ENCODE assay signal across 9 mouse cellular contexts in genomic region chr5:97935140-97936129, GRCm38 (mm10).
DNase-seq lines count a peak whose midpoint lies in the region; ATAC-seq lines count a peak whose summit lies in the region.
"Had no signal": no experiment of that assay in that cellular context is flagged by ENCODE, and none has a peak within 500 bp of the region (broad histone marks: within the 10 kb centered on the region; RNA-seq: fewer than 3 reads in every experiment).

No protein-coding gene starts in this region.

- H3K27me3 ChIP-seq in embryonic facial prominence, embryonic 11.5 days (ENCODE audit: control insufficient read depth, insufficient read depth, low read length): no peaks in the 10 kb centered on the region
- peaks cover 5% of the 10 kb centered on the region; the same call in 1 of the 2 replicates for H3K27me3 ChIP-seq in hindbrain, embryonic 12.5 days

- H3K27ac ChIP-seq in embryonic facial prominence, embryonic 11.5 days (replicated peaks; ENCODE audit: low read depth, low read length): no peak overlapping the region
- no peak overlapping the region for H3K27ac ChIP-seq in hindbrain, embryonic 12.5 days

- peak overlapping the region; percentile 49 for H3K4me3 ChIP-seq in embryonic facial prominence, embryonic 11.5 days (ENCODE audit: low read depth, low read length)
- peak overlapping the region; percentile 53 for H3K4me3 ChIP-seq in hindbrain, embryonic 12.5 days
- H3K4me3 ChIP-seq: myocyte had no signal

- peak; percentile 89 for ATAC-seq in embryonic facial prominence, embryonic 11.5 days (replicated peaks; ENCODE audit: insufficient number of reproducible peaks, low FRiP score, low TSS enrichment, low read depth)
- peak; percentile 89 for ATAC-seq in hindbrain, embryonic 12.5 days (ENCODE audit: low FRiP score)

- DNase-seq in B cell, adult 2 months: peak; percentile 51 to 55
- DNase-seq in adrenal gland, adult (ENCODE audit: inconsistent age in 2 of 2, low spot score in 1 of 2): peak; percentile 23 to 73
- DNase-seq in embryonic facial prominence, embryonic 11.5 days (ENCODE audit: low spot score): peak; percentile 66
- peak; percentile 7 to 50 for DNase-seq in left cerebral cortex, postnatal 10 days (ENCODE audit: extremely low spot score in 1 of 2, low spot score in 2 of 2)
- DNase-seq in lung, postnatal 4 days: peak; percentile 54 to 64
- peak; percentile 10 to 15 for DNase-seq in right cerebral cortex, postnatal 36 days (ENCODE audit: low spot score in 2 of 2)
- DNase-seq in adipocyte (ENCODE audit: low spot score): no peak

- H3K4me2 ChIP-seq in embryonic facial prominence, embryonic 11.5 days (ENCODE audit: low read depth, low read length): peak overlapping the region; percentile 93
- peak overlapping the region; percentile 96 for H3K4me2 ChIP-seq in hindbrain, embryonic 12.5 days (replicated peaks)

- intact Hi-C loops in left cerebral cortex, postnatal 10 days (cut with DNase I): loop anchor here (10.0 kb wide), 1 partner anchor 249 kb away; no protein-coding TSS in a partner anchor

- H3K9ac ChIP-seq in embryonic facial prominence, embryonic 11.5 days (replicated peaks; ENCODE audit: low read length): peak overlapping the region; percentile 56
- H3K9ac ChIP-seq in hindbrain, embryonic 12.5 days: peak overlapping the region; percentile 56

- WGBS in embryonic facial prominence, embryonic 11.5 days: 4% methylated on average over 55 of the region's 56 CpGs
- WGBS in hindbrain, embryonic 12.5 days: 3% methylated on average over 56 of the region's 56 CpGs

- no peaks in the 10 kb centered on the region for H3K36me3 ChIP-seq in embryonic facial prominence, embryonic 11.5 days (replicated peaks; ENCODE audit: control insufficient read depth, insufficient read depth, low read depth, low read length)
- no peaks in the 10 kb centered on the region for H3K36me3 ChIP-seq in hindbrain, embryonic 12.5 days

- no peaks in the 10 kb centered on the region for H3K9me3 ChIP-seq in embryonic facial prominence, embryonic 11.5 days (replicated peaks; ENCODE audit: control insufficient read depth, low read length)
- H3K9me3 ChIP-seq in hindbrain, embryonic 12.5 days (replicated peaks): no peaks in the 10 kb centered on the region

- no peaks in the 10 kb centered on the region for H3K4me1 ChIP-seq in embryonic facial prominence, embryonic 11.5 days (ENCODE audit: control insufficient read depth, insufficient read depth, low read length)
- peaks cover 7% of the 10 kb centered on the region; the same call in 1 of the 2 replicates for H3K4me1 ChIP-seq in hindbrain, embryonic 12.5 days
